Mouse (Mus musculus): Measurements from ENCODE around the gene Rfx4. TPM values are rescaled to one million over a fixed set of nuclear protein-coding genes. Genes with fewer than 3 reads are reported as not detected.

Gene Rfx4
- total RNA-seq, 2 experiments from 2014 or later: 0.10 TPM

GRCm38 (mm10) chr10:84757426-84758199, 1.8 kb downstream of the Rfx4 start:
- no peak for DNase-seq
- intact Hi-C loops (cut with DNase I): loop anchor here (5.0 kb wide), 1 partner anchor 75 kb away; no protein-coding TSS in a partner anchor

DNA sequence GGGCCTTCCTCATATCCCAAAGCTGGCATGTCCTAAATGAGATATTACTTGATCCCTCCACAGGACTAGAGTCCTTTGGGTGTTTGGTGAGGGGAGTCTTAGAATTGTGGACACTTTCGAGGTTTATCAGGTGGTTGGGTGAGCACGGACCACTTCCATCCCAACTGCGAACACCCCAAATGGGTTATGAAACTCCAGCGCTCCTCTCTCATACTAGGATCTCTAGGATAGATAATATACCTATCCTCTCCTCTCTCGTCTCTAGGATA, 2.3 kb downstream of the Rfx4 start:
- DNase-seq: no peak
- intact Hi-C loops (cut with DNase I): loop anchor here (5.0 kb wide), 1 partner anchor 74 kb away; no protein-coding TSS in a partner anchor

GRCm38 (mm10) chr10:84758483-84759431, 2.9 kb downstream of the Rfx4 start:
- DNase-seq: peak; percentile 21 to 25
- intact Hi-C loops (cut with DNase I): loop anchor here (5.0 kb wide), 1 partner anchor 74 kb away; no protein-coding TSS in a partner anchor

DNA sequence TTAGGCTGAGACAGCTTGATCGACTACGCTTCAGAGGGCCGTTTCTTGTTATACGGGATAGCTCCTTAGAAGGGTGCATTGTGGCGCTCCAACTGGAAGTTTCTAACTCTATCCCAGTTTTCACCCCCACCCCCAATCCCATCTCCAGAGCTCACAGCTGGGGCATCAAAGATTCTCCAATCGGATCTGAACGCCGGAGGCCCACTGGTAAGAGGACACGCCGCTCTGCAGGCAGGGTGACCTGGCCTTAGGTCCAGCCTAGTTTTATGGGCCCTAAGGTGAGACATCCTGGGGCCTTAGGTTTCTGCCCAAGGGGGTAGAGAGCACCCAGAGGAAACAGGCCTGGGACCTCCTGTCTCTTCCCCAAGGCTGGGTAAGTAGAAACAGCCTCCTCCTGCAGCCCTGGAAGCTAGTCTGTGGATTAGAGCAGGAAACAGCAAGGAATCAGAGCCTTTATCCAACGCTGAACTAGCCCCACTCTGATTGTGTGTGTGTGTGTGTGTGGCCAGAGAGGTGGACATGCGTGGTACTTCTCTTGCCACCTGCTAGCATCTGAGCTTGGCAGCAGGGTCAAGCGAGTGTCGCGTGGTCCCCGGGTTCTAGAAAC, 3.8 kb downstream of the Rfx4 start:
- intact Hi-C loops (cut with DNase I): loop anchor here (5.0 kb wide), 1 partner anchor 73 kb away; no protein-coding TSS in a partner anchor
- peak in 1 of 2 experiments; percentile 13 for DNase-seq

DNA sequence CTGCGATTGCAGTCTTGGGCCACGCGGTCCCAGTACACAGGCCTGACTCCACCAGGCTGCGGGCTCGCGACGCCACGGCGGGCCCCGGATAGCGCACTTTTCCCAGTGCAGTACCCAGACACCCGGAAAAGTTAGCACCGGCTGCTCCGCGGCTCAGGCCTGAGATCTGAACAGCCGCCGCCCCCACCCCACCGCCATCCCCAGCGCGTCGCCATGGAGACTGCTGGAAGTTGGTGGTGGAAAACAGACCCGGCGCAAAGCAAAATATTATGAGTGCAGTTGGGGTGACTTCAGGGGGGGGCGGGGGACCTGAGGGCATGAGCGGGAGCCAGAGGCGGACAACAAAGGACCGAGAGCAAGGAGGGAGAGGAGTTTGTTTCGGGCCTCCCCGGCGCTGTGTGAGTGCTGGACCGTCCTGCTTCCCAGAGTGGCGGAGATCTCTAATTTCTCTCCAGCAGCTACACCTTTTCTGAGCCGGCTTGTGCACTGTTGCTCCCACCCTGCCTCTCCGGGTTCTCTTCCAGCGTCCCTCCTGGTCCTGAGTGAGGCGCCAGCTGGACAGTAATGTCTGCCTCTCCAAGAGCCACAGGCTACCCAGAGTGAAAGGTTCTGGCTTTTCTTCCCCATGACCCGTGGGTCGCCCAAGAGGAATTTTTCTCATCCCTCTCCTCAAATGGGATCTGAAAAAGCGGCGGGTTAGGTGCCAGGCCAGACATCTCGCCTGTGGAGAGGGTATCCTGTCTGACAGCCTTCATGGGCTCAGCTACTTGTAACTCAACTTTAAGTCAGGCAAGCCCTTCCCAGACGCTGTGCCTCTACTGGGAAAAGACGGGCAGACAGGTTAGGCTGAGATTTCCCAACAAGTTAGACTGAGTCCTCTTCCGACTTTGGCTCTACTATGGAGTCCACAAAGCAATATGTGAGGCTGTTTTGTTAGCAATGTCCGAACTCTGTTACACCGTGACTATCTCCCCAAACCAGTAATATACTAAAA, 4.6 kb downstream of the Rfx4 start:
- peak; percentile 7 to 26 for DNase-seq
- intact Hi-C loops (cut with DNase I): no loop called here

DNA sequence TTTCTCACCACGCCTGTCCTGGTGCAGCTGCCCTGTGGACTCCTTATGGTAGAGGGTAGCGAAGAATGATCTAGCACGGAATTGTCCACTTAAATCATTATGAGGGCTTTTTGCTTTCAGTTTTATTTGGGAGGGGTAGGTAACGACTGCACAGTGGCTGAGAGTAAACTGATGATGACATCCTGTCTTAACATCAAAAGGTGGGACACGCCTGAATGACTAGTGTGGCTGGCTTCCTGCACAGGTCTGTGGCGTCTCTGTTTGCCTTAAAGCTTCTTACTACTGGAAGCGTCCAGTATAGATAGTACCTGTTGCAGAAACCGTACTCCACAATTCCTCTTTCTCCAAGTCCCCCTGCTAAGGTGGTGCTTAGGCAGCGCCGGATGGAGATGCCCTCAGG, 12.9 kb downstream of the Rfx4 start:
- intact Hi-C loops (cut with DNase I): no loop called here
- no peak for DNase-seq

- intact Hi-C loops (cut with DNase I): no loop called here
Observed at GRCm38 (mm10) chr10:84772380-84773130, 16.7 kb downstream of the Rfx4 start.

DNA sequence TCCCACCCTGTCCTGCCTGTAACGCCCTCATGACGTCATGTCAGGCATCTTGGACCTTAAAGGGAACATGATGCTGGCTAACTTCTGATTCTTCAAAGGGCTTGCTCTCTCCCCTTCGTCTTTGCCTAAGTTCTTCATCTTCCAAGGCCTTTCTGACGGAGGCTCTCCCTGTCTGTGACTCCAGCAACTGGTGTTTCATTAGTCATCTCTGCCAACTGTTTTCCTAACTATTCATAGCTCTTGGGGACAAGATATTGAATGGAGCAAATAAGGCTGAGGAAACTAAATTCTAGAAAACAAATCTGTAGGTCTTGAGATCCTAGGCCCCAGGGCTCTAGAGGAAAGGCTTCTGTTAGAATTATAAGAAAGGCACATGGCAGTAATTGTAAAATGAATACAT, 18.0 kb downstream of the Rfx4 start:
- DNase-seq: no peak
- intact Hi-C loops (cut with DNase I): no loop called here

More at GRCm38 (mm10) chr10:84772380-84773130, 16.7 kb downstream of the Rfx4 start:
- DNase-seq: peak; percentile 63 to 72

- DNase-seq: peak; percentile 91
- intact Hi-C loops (cut with DNase I): no loop called here
Observed at GRCm38 (mm10) chr10:84774573-84774972, 18.7 kb downstream of the Rfx4 start.

- DNase-seq: no peak
- intact Hi-C loops (cut with DNase I): no loop called here
Observed at GRCm38 (mm10) chr10:84777109-84777508, 21.2 kb downstream of the Rfx4 start.

DNA sequence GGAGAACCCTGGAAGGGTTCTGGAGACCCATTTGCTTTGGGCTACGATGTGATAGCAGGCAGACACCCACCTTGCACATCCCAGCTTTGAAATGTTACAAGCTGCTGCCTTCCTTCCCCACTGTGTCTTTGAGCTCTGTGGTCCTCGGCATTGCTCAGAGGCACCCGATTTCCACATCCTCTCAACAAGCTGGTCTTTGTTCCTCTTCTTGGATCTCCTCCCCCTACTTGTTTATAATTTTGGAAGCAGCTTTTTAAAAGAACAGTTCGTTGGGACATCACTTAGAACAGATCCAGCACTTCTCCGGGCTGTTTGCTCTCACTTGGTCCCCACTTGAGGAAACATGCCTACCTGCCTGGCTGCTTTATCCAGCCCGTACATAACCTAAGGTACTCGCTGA, 22.1 kb downstream of the Rfx4 start:
- DNase-seq: no peak
- intact Hi-C loops (cut with DNase I): no loop called here

DNA sequence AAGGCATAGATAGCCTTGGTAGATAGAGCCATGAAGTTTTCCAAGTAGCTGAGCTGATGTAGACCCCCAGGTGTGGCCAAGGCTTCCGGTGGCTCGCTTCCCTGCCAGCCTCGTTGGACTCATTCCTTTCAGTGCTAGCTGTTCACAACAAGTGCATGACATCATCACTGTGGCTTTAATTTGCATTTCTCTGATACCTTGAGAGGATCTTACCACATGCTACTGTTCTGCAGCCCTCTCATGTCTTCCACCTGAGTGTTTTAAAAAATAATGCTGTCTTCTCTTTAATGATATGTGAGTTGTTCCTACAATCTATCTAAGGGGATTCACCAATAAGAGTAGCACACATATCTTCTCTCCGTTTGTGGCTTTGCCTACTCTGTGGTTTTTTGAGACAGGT, 25.0 kb downstream of the Rfx4 start:
- intact Hi-C loops (cut with DNase I): no loop called here
- DNase-seq: no peak

DNA sequence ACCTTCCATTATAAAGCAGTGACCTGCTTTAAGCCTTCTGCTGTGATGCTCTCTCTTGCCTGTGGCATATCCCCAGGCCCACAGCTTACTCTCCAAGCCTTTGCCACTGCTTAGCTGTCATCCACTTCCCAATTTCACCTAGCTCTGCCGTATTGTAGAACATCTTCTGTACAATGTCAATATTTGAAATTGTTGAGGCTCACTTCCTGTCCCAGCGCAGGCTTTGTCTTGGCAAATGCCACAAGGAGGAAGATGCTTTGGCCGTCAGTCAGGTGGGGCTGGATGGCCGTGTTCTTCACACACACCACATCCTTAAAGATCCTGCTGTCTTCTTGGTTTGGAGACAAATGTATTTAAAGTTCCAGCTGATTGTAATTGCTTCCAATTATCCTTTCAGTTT, 29.5 kb downstream of the Rfx4 start:
- DNase-seq: no peak
- intact Hi-C loops (cut with DNase I): no loop called here

- intact Hi-C loops (cut with DNase I): no loop called here
- no peak for DNase-seq
Observed at GRCm38 (mm10) chr10:84790323-84790722, 34.5 kb downstream of the Rfx4 start.

GRCm38 (mm10) chr10:84791181-84791580, 35.3 kb downstream of the Rfx4 start:
- DNase-seq: no peak

DNA sequence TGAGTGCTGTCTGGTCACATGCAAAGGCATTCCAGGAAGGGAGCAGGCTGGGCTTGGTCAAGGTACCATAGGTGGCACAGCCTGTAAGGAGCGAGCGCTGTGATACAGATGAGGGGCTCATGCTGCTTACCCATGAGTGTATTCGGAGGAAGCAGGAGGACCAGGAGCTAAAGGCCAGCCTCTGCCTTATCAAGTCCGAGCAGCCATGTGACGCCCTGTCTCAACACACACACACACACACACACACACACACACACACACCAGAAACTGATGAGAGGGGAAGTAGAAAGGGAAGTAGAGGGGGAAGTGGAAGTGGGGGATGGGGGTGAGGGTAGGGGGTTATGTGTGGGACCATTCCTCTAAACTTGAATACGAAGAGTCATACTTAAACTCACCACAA, 45.7 kb downstream of the Rfx4 start:
- intact Hi-C loops (cut with DNase I): no loop called here
- DNase-seq: no peak

More at GRCm38 (mm10) chr10:84791181-84791580, 35.3 kb downstream of the Rfx4 start:
- intact Hi-C loops (cut with DNase I): no loop called here

DNA sequence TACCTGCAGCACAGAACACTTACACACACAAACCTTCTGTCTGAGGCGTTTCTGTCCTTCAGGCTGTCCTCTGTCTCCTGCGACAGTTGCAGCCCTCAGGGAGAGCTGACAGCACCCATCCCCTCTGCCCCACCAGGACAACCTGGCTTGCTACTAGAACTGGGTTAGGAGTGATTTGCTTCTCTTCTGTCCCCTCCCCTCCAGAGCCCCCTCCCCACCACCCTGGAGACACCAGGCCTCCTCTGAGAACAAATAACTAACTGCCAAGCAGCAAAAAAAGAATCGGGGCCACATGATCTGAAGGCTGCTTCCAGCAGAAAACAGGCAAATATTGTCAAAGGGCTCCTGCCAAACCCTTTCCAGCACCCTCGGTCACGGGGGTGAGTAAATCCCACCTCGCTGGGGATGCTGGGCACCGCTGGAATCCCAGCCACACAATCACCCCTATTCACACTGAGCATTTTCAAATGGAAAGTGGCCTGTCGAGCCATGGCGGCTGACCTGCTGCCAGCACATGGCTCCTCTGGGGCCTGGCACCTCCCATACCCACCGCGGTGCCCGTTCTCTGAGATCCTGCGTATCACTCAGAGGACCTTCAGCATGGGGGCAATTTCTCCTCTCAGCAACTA, 47.5 kb downstream of the Rfx4 start:
- intact Hi-C loops (cut with DNase I): no loop called here
- peak in 1 of 2 experiments; percentile 12 for DNase-seq

DNA sequence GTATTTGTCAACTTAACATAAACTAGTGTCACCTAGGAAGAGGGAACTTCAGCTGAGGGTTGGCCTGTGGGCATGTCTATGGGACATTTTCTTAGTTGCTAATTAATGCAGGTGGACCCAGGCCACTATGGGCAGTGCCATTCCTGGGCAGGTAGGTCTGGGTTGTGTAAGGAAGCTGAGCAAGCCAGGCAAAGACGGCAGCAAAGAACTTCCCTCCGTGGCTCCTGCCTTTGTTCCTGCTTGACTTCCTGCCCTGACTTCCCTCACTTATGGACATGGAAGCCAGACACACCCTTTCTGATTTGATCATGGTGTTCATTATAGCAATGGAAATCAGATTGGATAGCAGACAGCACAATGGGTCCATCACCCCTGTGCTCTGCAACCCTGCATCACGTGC, 49.7 kb downstream of the Rfx4 start:
- intact Hi-C loops (cut with DNase I): no loop called here
- no peak for DNase-seq

GRCm38 (mm10) chr10:84807206-84807605, 51.3 kb downstream of the Rfx4 start:
- no peak for DNase-seq
- intact Hi-C loops (cut with DNase I): no loop called here
